Mouse (Mus musculus) hindbrain, embryonic 14.5 days (tissue): Measurements from ENCODE around the gene Fam163b. TPM values are rescaled to one million over a fixed set of nuclear protein-coding genes. Genes with fewer than 3 reads are reported as not detected.

Source experiments
- ATAC-seq: fragments of 200-750 bp; cut with Nextera tagmentation; 2 replicates; pipeline ENCODE4 v1.8.0; 2017; ENCODE audit warnings: moderate number of reproducible peaks, mild to moderate bottlenecking, moderate TSS enrichment, moderate library complexity; ENCODE audit not compliant: low FRiP score
- DNase-seq: peaks from one replicate; pipeline ENCODE4 v3.0.0-alpha.2; 2015; ENCODE audit warnings: low spot score
- H3K27ac ChIP-seq: fragments of 300-500 bp; sonication (generic); 2 replicates; pipeline ENCODE4 v1.5.1; 2014; ENCODE audit warnings: mild to moderate bottlenecking, moderate library complexity
- H3K27me3 ChIP-seq: fragments of 300-500 bp; sonication (generic); 2 replicates; pipeline ENCODE4 v1.6.1; 2014; ENCODE audit warnings: mild to moderate bottlenecking, low read length, mixed read lengths; ENCODE audit not compliant: control insufficient read depth, insufficient read depth
- H3K36me3 ChIP-seq: fragments of 300-500 bp; sonication (generic); replicated peaks from 2 replicates; pipeline ENCODE4 v1.6.1; 2014; ENCODE audit not compliant: control insufficient read depth, insufficient read depth
- H3K4me1 ChIP-seq: fragments of 300-500 bp; sonication (generic); replicated peaks from 2 replicates; pipeline ENCODE4 v1.6.1; 2014; ENCODE audit warnings: antibody characterized with exemption, low read length, mixed read lengths; ENCODE audit not compliant: control insufficient read depth, insufficient read depth
- H3K4me2 ChIP-seq: fragments of 300-500 bp; sonication (generic); replicated peaks from 2 replicates; pipeline ENCODE4 v1.6.1; 2014; ENCODE audit warnings: mild to moderate bottlenecking, moderate library complexity
- H3K4me3 ChIP-seq: fragments of 300-500 bp; sonication (generic); replicated peaks from 2 replicates; pipeline ENCODE4 v1.5.1; 2014; ENCODE audit warnings: mild to moderate bottlenecking, low read length
- H3K9ac ChIP-seq: fragments of 300-500 bp; sonication (generic); 2 replicates; pipeline ENCODE4 v1.6.1; 2014
- H3K9me3 ChIP-seq: fragments of 300-500 bp; sonication (generic); 2 replicates; pipeline ENCODE4 v1.6.1; 2016; ENCODE audit warnings: low read length; ENCODE audit not compliant: control insufficient read depth
- WGBS: fragments of 180-500 bp; shearing (Covaris S2); extraction: QIAGEN DNeasy Blood & Tissue Kit; methylation state at CpG from one replicate; pipeline ENCODE4 v1.1.7; 2014; 5-methylcytosine and 5-hydroxymethylcytosine counted together
- polyA plus RNA-seq: library from polyadenylated mRNA; unstranded; fragments of >200 nt; fragmentation: Nextera tagmentation; extraction: Ambion mirVana; gene quantifications from 2 replicates; pipeline ENCODE4 v1.2.1, GENCODE M21; 2014

Gene Fam163b
- polyA plus RNA-seq, 1 experiment from 2014 or later: 7.9 TPM

- 50% methylated on average over 2 of the region's 2 CpGs for WGBS
- no peaks in the 10 kb centered on the region for H3K27me3 ChIP-seq
- no peaks in the 10 kb centered on the region for H3K9me3 ChIP-seq
- no peak overlapping the region for H3K4me3 ChIP-seq
- H3K9ac ChIP-seq: no peak overlapping the region
- H3K27ac ChIP-seq: no peak overlapping the region
- DNase-seq (peak; percentile 47), ATAC-seq (no peak)
- peaks cover 5% of the 10 kb centered on the region for H3K4me1 ChIP-seq
- H3K4me2 ChIP-seq: no peak overlapping the region
- no peaks in the 10 kb centered on the region for H3K36me3 ChIP-seq
These were observed 56.5 kb downstream of the Fam163b start for GRCm38 (mm10) chr2:27085801-27086200.

GRCm38 (mm10) chr2:27084963-27085362 is 57.3 kb downstream of the Fam163b start:
- no peak overlapping the region for H3K4me3 ChIP-seq
- no peak overlapping the region for H3K9ac ChIP-seq
- no peaks in the 10 kb centered on the region for H3K9me3 ChIP-seq
- H3K4me1 ChIP-seq: peaks cover 6% of the 10 kb centered on the region
- ATAC-seq (no peak), DNase-seq (no peak)
- H3K27ac ChIP-seq: no peak overlapping the region
- H3K27me3 ChIP-seq: no peaks in the 10 kb centered on the region
- 56% methylated on average over 8 of the region's 8 CpGs for WGBS
- no peaks in the 10 kb centered on the region for H3K36me3 ChIP-seq
- H3K4me2 ChIP-seq: no peak overlapping the region

GRCm38 (mm10) chr2:27083761-27084475 is 58.4 kb downstream of the Fam163b start:
- H3K4me2 ChIP-seq: no peak overlapping the region
- 81% methylated on average over 12 of the region's 12 CpGs for WGBS
- H3K9ac ChIP-seq: no peak overlapping the region
- no peaks in the 10 kb centered on the region for H3K9me3 ChIP-seq
- no peak for DNase-seq
- no peak overlapping the region for H3K4me3 ChIP-seq
- peaks cover 16% of the 10 kb centered on the region for H3K4me1 ChIP-seq
- no peak overlapping the region for H3K27ac ChIP-seq
- no peaks in the 10 kb centered on the region for H3K27me3 ChIP-seq
- no peak for ATAC-seq
- H3K36me3 ChIP-seq: no peaks in the 10 kb centered on the region

GRCm38 (mm10) chr2:27079649-27080048 is 62.6 kb downstream of the Fam163b start:
- peak overlapping the region; percentile 36 for H3K9ac ChIP-seq
- H3K4me2 ChIP-seq: peak overlapping the region; percentile 27
- peaks cover 22% of the 10 kb centered on the region for H3K4me1 ChIP-seq
- H3K36me3 ChIP-seq: no peaks in the 10 kb centered on the region
- H3K4me3 ChIP-seq: no peak overlapping the region; the same call in 1 of the 2 replicates
- no peaks in the 10 kb centered on the region for H3K27me3 ChIP-seq
- peak overlapping the region; percentile 54 for H3K27ac ChIP-seq
- ATAC-seq: peak; percentile 25
- H3K9me3 ChIP-seq: no peaks in the 10 kb centered on the region
- 48% methylated on average over 2 of the region's 2 CpGs for WGBS
- DNase-seq: peak; percentile 52

GRCm38 (mm10) chr2:27079152-27079584 is 63.1 kb downstream of the Fam163b start, which contains the start of gene Adamtsl2:
TSS of gene Adamtsl2 (plus strand) at chr2:27079379.
- peak within 1 kb of the TSS; percentile 36 for H3K9ac ChIP-seq

GRCm38 (mm10) chr2:27078312-27078711 is 64.0 kb downstream of the Fam163b start:
- ATAC-seq (no peak), DNase-seq (no peak)
- H3K27me3 ChIP-seq: no peaks in the 10 kb centered on the region
- no peak overlapping the region for H3K4me3 ChIP-seq
- peaks cover 22% of the 10 kb centered on the region for H3K4me1 ChIP-seq
- WGBS: 23% methylated on average over 2 of the region's 2 CpGs
- H3K4me2 ChIP-seq: 0 out of 2 replicates have a peak overlapping the region, but pooled peaks have one; percentile 27
- H3K9ac ChIP-seq: no peak overlapping the region; the same call in 1 of the 2 replicates
- no peaks in the 10 kb centered on the region for H3K36me3 ChIP-seq
- no peaks in the 10 kb centered on the region for H3K9me3 ChIP-seq
- H3K27ac ChIP-seq: no peak overlapping the region

More at GRCm38 (mm10) chr2:27079152-27079584, 63.1 kb downstream of the Fam163b start, which contains the start of gene Adamtsl2:
- DNase-seq (peak; percentile 76), ATAC-seq (peak; percentile 78)
- H3K9me3 ChIP-seq: no peaks in the 10 kb centered on the region
- H3K4me3 ChIP-seq: no peak within 1 kb of the TSS; the same call in 1 of the 2 replicates
- no peaks in the 10 kb centered on the region for H3K27me3 ChIP-seq
- WGBS: under 1% methylated on average over 10 of the region's 10 CpGs
- H3K27ac ChIP-seq: peak within 1 kb of the TSS; percentile 54
- peaks cover 22% of the 10 kb centered on the region for H3K4me1 ChIP-seq
- peak within 1 kb of the TSS; percentile 27 for H3K4me2 ChIP-seq
- no peaks in the 10 kb centered on the region for H3K36me3 ChIP-seq

- DNase-seq (no peak), ATAC-seq (no peak; the same call in 1 of the 2 replicates)
- Histone ChIP-seq H3K4me2 (no peak overlapping the region), H3K27ac (no peak overlapping the region), H3K36me3 (no peaks in the 10 kb centered on the region), H3K4me1 (peaks cover 22% of the 10 kb centered on the region), H3K9ac (no peak overlapping the region), H3K9me3 (no peaks in the 10 kb centered on the region), H3K4me3 (no peak overlapping the region), H3K27me3 (no peaks in the 10 kb centered on the region)
- 55% methylated on average over 10 of the region's 10 CpGs for WGBS
These were observed 64.5 kb downstream of the Fam163b start for GRCm38 (mm10) chr2:27077655-27078244.

- DNase-seq (no peak), ATAC-seq (no peak)
- Histone ChIP-seq H3K36me3 (no peaks in the 10 kb centered on the region), H3K4me1 (peaks cover 27% of the 10 kb centered on the region), H3K4me2 (no peak overlapping the region), H3K9me3 (no peaks in the 10 kb centered on the region), H3K4me3 (no peak overlapping the region), H3K27me3 (no peaks in the 10 kb centered on the region), H3K27ac (no peak overlapping the region), H3K9ac (no peak overlapping the region)
- WGBS: 75% methylated on average over 3 of the region's 3 CpGs
These were observed 66.8 kb downstream of the Fam163b start for GRCm38 (mm10) chr2:27075485-27075884.

GRCm38 (mm10) chr2:27074804-27075203 is 67.5 kb downstream of the Fam163b start:
- Histone ChIP-seq H3K4me3 (no peak overlapping the region), H3K27ac (no peak overlapping the region), H3K9ac (no peak overlapping the region), H3K4me1 (peaks cover 24% of the 10 kb centered on the region), H3K4me2 (no peak overlapping the region), H3K36me3 (no peaks in the 10 kb centered on the region), H3K27me3 (no peaks in the 10 kb centered on the region), H3K9me3 (no peaks in the 10 kb centered on the region)
- DNase-seq: no peak
- 88% methylated on average over 4 of the region's 4 CpGs for WGBS
- ATAC-seq: no peak
